Mouse (Mus musculus) lung, postnatal 0 days (tissue): Measurements from ENCODE around the gene Iqgap2.

Source experiments
- CTCF ChIP-seq: IDR thresholded peaks from 2 replicates; pipeline ENCODE4 v1.5.1; 2016; ENCODE audit warnings: antibody characterized with exemption, mild to moderate bottlenecking
- EP300 ChIP-seq: IDR thresholded peaks from 2 replicates; pipeline ENCODE4 v1.6.1; 2016; ENCODE audit warnings: antibody characterized with exemption, mild to moderate bottlenecking, control low read depth

DNA sequence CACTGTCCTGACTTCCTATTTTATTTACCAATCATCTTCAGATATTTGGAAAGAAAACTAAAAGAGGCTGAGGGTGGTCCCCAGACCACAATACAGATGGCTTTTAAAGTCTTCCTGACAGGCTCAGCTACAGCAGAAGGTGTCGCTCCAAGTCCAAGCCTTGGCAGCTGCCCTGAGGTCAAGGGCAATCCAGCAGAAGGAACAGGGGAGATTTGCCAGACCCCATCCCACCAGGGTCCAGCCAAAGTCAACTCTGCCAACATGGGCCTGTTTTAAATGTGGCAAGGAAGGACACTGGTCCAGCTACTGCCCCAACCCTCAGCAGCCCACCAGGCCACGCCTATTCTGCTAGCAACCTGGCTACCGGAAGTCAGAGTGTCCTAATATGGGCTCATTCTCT is 241.8 kb downstream of the Iqgap2 start:
- TF ChIP-seq CTCF (no peak), EP300 (no peak)
